Mouse (Mus musculus): ENCODE results near the gene Slc7a7.

The Slc7a7 gene

DNA sequence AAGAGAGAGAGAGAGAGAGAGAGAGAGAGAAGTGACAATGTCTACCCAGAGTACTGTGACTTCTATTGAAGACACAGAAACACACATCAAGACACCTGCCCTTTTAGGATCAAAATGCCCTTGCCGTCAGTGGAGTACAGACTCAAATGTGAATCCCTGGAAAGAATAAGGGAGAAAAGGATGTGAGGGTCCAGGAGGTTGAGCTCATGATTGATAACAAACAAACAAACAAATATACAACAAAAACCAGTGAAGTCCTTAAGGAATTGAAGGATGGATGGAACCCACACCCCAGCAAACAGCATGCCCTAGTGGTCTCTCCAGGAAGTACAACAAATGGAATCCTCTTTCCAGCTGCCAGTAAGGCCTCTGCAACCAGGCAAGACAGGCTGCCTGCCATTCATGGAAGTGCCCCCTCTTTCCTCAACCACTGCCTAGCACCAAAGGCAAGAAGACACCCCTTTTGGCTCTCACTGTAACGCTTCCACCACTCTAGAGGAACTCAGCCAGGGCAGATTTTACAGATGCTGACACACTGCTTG, 4.9 kb downstream of the Slc7a7 start:
- peak; percentile 73 for DNase-seq (ENCODE audit: low read depth, low spot score)

GRCm38 (mm10) chr14:54412000-54412576, 5.5 kb downstream of the Slc7a7 start:
- DNase-seq (ENCODE audit: low read depth, low spot score) = no peak

DNA sequence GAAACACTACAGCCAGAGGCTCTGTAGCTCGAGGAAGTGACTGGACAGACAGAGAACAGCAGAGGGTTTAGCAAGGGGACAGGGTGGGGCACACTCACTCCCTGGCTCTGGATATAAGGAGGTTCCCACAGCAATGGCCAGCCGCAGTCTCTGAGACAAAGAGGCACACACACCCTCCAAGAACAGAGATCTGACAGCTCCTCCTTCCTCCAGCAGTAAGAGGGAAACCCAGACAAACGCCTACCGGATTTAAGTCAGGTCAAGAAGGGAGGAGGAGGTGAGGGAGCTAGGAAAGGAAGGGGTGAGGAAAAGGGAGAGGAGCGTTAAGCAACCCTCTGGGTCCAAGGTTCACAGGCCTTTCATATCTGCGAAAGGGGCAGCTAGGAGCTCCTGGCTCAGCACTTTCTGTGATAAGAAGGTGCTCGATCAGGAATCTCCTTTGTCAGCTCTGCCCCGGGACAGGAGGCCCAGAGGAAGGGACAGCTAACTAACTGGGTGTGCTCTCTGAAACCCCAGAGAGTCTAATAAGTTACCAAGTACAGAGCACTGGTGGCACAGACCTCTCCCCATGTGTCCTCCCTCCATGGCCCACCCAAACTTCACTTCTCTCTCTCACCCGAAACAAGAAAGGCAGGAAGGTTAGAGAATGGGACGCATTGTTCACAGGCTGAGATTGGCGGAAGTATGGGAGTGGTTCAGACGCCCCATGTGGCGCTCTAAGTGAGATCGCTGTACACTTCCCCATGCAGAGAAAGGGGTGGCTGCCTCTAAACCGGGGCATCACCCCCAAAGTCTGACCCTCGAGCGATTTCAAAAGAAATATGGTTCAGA, 7.4 kb downstream of the Slc7a7 start:
- no peak for DNase-seq (ENCODE audit: low read depth, low spot score)

DNA sequence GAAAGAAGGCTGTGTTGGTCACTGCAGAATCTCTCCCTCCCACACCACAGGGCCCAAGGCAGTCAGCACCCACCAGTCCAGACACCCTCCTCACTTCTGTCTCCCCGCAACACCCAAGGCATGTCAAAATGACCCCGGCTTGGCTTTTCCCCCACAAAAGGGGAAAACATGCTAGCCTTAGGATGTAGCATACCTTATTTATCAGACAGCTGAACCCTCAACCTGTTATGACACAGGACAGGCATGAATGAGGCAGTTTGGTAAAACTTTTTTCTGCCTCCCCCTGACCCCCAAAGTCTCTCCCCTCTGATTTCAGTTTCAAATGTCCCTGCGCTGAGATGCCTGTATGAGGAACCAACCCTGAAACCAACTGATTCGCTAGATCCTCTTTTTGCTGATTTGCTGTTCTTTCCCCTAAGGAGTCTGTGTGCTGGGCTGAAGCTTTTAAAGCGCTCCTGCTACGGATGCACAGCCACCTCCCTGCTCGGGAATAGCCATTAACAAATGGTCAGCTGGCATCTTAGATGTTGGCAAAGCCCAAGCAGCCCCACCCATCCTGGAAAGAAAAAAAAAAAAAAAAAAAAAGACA, 8.4 kb downstream of the Slc7a7 start:
- no peak for DNase-seq (ENCODE audit: low read depth, low spot score)

DNA sequence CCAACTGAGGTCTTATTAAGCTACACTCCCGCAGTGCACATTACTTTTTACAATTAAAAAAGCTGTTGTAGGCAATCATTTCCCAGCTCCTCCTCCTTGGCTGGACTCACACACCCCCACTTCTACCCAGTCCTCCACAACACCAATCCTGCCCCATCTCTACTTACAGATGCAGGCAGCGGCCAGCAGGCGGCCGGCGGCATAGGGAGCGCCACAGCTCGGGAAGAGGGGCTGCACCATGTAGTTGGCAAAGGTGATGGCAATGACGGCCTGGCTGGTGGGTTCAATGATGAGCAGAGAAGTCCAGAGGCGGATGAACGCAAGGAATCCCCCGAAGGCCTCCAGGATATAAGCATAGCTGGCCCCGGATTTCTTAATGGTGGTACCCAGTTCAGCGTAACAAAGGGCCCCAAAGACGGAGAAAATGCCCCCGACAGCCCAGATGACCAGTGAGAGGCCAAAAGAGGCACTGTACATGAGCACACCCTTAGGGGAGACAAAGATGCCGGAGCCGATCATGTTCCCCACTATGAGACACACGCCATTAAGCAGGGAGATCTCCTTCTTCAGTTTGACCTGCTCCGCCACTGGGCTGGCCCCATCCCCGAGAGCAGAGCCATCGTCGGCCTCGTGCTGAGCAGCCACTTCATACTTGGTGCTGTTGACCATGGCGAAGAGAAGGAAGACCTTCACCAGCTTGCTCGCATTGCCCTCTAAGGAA, 9.1 kb downstream of the Slc7a7 start:
- no peak for DNase-seq (ENCODE audit: low read depth, low spot score)

DNA sequence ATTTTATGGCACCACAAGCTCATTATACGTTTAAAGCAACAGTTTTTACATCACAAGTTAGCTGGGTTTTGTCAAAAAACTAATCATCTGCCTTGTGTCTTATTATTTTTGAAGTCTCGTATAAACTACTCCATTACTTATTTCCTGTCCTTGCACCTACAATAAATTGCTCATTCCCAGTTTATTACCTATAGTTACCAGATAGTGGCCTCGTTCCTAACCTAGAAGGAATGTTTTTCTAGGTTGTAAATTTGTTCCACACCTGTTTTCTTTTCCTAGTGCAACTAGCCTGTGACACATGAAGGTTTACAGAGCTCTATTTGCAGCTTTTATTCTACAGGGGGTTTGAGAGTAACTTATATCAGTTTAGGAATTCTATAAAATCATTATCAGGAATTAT, 15.9 kb downstream of the Slc7a7 start:
- no peak for DNase-seq (ENCODE audit: low read depth, low spot score)

- no peak for DNase-seq (ENCODE audit: low read depth, low spot score)
These were observed 18.6 kb downstream of the Slc7a7 start for GRCm38 (mm10) chr14:54398921-54399382.

DNA sequence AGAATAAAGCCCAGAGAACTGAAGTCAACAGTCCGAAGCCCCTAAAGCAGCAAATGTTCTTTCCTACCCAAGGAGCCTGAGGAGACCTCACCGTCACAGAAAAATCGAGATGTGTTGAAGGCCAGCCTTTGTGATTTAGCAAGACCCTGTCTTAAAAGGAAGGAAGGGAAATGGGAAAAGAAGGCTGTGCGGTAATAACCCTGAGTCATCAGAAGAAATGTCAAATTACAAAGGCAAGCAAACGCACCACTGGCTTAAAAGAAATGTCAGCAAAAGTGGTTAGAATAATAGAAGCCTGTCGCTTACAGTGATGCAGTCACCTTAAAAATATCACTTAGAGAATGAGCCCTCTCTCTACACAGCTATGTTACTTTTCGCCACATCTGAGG, 19.1 kb downstream of the Slc7a7 start:
- peak; percentile 14 for DNase-seq (ENCODE audit: low read depth, low spot score)

DNA sequence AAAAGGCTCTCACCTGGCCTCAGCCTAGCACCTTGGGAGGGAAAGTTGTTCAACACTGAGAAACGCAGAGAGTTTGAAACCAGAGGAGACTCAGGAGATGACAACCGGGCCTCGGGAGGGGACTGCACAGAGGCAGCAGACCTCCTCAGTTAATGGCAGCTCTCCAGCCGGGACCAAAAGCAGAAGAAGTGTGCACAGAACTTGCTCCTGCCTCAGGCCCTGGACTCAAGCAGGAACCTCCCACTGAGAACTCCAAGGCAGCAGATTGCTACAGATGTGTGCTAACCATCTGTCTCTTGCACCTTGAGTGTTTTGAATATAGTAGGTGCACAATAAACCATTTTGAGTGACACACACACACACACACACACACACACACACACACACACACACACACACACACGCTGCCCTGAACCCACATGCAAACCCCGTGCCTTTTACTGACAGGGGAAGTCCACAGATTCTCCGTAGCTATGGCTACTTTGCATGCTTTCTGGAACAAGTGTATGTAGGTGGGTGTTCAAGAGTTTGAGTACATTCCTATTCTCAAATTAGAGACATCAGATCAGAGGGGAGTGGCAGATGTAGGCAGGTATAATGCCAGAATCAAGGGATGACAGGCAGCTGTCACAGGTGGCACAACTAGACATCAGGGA, 19.6 kb downstream of the Slc7a7 start:
- DNase-seq (ENCODE audit: low read depth, low spot score) = no peak

DNA sequence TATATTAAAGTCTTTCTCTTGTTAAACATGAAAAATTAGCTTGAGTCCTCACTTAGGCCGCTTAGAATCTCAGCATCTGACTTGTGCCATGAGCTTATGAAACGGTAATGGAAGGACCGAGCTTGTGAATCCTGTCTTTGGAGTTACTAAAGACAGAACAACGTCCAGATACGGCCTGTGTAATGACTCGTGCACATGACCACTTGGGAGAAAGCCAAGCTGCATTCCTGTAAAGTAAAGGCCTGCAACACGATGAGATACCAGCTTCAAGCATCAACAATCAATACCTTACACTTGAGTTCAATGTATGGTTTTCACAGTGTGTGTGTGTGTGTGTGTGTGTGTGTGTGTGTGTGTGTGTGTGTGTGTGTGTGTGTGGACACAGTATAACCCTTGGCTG, 20.9 kb downstream of the Slc7a7 start:
- DNase-seq (ENCODE audit: low read depth, low spot score) = peak; percentile 9

GRCm38 (mm10) chr14:54394309-54394708, 23.3 kb downstream of the Slc7a7 start:
- DNase-seq (ENCODE audit: low read depth, low spot score) = no peak

DNA sequence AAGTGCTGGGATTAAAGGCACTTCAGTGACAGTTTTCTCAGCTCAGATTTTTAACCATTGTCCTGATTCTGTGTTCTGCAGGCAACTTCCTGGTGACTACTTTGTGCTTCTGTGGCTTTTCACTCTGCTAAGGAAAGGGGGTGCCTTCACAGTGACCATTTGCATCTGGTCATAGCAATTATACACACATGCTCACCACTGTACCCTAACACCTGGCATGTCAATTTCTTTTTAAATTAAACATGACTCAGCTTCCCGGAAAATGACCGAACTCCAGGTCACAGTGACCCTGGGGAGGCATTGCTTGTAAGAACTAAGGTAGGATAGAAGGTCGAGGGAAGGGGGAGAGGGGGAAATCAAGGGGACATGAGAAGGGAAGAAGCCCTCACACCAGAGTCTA, 23.8 kb downstream of the Slc7a7 start:
- DNase-seq (ENCODE audit: low read depth, low spot score) = no peak

- no peak for DNase-seq (ENCODE audit: low read depth, low spot score)
These were observed 26.7 kb downstream of the Slc7a7 start for GRCm38 (mm10) chr14:54390843-54391242.

GRCm38 (mm10) chr14:54387546-54387945, 30.0 kb downstream of the Slc7a7 start:
- no peak for DNase-seq (ENCODE audit: low read depth, low spot score)

GRCm38 (mm10) chr14:54385968-54386618, 31.5 kb downstream of the Slc7a7 start:
- DNase-seq (ENCODE audit: low read depth, low spot score) = no peak

DNA sequence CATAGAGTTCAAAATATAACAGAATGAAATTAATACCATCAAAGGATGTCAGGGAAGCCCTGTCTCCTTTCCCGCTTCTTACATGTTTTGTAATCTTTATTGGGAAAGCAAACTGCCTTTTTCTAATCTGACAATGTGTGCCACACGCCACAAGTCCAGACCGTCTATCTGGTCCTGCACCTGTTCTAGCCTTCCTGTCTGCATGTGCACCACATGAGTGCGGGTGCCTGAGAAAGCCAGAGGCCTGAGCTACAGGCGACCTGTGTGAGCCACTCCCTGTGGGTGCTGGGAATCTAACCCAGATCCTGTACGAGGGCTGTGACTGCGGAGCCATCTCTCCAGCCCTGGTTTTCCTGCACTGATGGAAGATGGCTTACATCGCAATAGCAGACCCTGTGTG, 33.2 kb downstream of the Slc7a7 start:
- no peak for DNase-seq (ENCODE audit: low read depth, low spot score)

DNA sequence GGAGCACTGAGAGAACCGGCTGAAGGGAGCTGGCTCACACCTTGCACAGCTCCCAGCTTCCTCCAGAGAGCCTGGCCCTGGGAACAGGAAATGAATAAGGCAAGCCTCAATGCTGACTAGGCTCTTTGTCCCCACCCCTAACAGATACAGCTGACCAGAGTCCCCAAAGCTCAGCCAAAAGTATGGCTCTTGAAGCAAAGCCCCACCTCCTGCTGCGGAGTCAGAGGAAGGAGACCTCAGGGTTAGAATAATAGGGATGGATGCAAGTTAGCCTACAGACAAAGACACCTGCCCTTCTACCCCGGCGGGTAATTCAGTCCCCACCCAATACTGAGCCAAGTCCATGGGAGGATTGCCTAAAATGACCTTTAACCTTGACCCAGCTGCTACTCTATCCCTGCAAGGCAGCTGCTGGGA, 34.2 kb downstream of the Slc7a7 start:
- DNase-seq (ENCODE audit: low read depth, low spot score) = peak; percentile 30

GRCm38 (mm10) chr14:54382641-54383040, 34.9 kb downstream of the Slc7a7 start:
- no peak for DNase-seq (ENCODE audit: low read depth, low spot score)

DNA sequence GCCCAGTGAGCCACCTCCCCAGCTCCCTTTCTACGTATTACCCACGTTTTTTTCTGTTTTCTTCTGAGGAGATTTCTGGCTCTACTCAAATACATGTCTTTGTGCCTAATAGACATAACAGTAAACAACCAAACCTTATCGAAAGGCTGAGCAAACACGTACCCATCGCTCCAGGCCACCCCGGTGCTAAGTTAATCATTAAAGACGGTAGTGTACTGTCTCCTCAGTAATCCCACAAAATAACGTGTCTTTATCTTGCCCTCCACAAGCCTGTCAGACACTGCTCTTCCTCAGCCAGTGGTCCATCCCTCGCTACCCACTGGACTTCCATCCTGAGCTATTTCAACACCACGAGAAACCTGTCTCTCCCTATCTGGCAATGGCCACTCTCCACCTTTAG, 35.8 kb downstream of the Slc7a7 start:
- no peak for DNase-seq (ENCODE audit: low read depth, low spot score)

GRCm38 (mm10) chr14:54380616-54381015, 37.0 kb downstream of the Slc7a7 start:
- no peak for DNase-seq (ENCODE audit: low read depth, low spot score)

- DNase-seq (ENCODE audit: low read depth, low spot score) = no peak
These were observed 38.0 kb downstream of the Slc7a7 start for GRCm38 (mm10) chr14:54379571-54379970.

All from 3T3-L1 (cell line).